Mouse (Mus musculus) c-Kit-positive CD71-positive TER-119-positive erythroid progenitor cells, embryonic 14.5 days (primary cell): ENCODE data around the gene Pde4dip.

Experiments
- DNase-seq: peaks from one replicate; pipeline ENCODE4 v3.0.0-alpha.2; 2013; ENCODE audit warnings: low spot score

Pde4dip gene

GRCm38 (mm10) chr3:97751566-97751965 lies 136.9 kb downstream of the Pde4dip start:
- no peak for DNase-seq

DNA sequence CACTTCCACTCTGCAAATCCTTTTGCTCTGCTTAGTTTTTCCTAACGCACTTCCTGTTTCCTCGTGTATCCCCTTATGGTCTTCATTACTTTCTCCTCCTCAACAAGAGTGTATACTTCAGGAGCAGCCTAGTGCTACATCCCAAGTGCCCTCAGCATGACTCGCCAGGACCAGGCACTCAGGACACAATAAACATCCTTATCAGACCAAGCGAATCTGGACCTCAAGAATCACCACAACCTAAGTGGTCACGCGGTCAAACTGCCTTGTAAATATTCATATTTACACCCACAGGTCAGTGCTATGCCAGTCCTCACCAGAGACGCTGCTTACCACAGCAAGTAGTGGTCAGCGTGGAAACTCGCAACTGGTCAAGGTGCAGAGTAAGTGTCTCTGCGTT lies 139.7 kb downstream of the Pde4dip start:
- no peak for DNase-seq

GRCm38 (mm10) chr3:97742841-97743240 lies 145.7 kb downstream of the Pde4dip start:
- no peak for DNase-seq

DNA sequence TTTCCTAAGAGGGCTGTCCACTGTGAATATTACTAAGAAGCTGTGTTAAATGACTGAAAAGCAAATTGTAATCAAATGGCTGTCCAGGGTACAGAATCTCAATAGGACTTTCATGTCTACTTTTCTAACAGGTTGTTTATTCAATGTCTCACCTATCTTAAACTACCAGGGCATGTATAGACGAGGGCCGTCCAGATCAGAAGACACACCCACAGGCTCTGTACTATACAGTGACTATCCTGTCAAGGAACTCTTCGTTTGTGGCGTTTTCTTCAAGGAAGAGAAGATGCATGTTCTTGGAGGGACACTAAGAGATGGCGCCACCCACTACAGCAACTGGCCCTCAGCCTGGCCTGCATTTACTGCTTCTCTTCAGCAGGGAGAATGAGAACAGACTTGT lies 152.9 kb downstream of the Pde4dip start:
- no peak for DNase-seq

- DNase-seq = no peak
Measured at GRCm38 (mm10) chr3:97734259-97734658, 154.2 kb downstream of the Pde4dip start.

- no peak for DNase-seq
Measured at GRCm38 (mm10) chr3:97732622-97733021, 155.9 kb downstream of the Pde4dip start.

- DNase-seq = no peak
Measured at GRCm38 (mm10) chr3:97730624-97731023, 157.9 kb downstream of the Pde4dip start.

- no peak for DNase-seq
Measured at GRCm38 (mm10) chr3:97730131-97730530, 158.4 kb downstream of the Pde4dip start.

DNA sequence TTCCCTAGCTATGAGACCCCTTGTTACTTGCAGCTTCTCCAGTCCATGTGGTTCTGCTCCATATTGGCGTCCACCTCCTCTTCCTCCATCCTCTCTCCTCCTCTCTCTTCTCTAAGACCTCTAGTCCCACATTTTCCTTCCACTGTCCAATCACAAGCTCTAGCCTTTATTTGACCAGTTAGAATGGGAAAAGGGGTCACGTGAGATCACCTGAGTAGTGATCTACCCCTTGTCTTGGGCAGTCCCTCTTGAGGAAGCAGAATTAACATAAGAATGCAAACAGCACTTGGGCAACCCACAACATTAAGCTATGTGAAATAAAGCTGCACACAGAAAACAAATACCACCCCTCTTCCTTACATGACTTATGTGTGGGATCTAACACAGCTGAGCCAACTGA lies 160.7 kb downstream of the Pde4dip start:
- no peak for DNase-seq

GRCm38 (mm10) chr3:97719116-97719515 lies 169.4 kb downstream of the Pde4dip start:
- no peak for DNase-seq

- DNase-seq = no peak
Measured at GRCm38 (mm10) chr3:97715922-97716321, 172.6 kb downstream of the Pde4dip start.

GRCm38 (mm10) chr3:97710881-97711280 lies 177.6 kb downstream of the Pde4dip start:
- DNase-seq = no peak

DNA sequence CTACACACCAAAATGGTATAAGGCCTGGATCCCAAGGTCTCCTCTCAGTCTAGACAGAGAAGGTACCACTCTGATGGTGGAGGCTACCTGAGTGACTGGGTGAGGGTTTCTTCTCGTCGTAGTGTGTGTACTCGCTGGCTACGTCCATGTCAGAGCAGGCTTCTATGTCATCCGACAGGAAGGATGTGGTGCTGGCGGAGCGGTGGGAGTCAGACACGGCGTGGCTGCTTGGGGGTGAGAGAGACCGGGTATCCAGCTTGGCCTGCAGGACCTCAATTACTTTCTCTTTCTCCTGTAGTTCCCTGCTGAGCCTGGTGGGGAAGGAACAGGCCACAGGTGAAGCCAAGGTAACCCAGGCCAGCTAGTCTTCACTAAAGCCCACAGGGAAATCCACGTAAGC lies 178.4 kb downstream of the Pde4dip start:
- no peak for DNase-seq

- no peak for DNase-seq
Measured at GRCm38 (mm10) chr3:97706561-97706960, 181.9 kb downstream of the Pde4dip start.

DNA sequence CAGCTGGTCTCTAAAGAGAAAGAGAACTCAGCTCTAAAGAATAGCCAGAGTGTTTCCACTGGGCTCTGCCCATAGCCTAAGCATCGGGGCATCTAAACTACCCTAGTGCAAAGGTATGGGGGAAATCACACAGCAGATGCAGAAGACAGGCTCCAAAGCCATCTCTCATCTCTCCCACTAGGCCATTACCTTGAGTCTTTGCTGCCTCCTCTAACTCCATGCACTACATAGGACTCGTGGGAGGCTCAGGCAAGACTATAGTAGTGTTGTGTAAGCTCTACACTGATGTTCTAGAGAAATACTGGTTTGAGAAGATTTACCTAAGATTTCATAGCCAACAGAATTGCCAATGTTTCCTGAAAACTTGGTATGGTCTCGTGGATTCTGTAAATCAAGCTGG lies 183.0 kb downstream of the Pde4dip start:
- DNase-seq = no peak

DNA sequence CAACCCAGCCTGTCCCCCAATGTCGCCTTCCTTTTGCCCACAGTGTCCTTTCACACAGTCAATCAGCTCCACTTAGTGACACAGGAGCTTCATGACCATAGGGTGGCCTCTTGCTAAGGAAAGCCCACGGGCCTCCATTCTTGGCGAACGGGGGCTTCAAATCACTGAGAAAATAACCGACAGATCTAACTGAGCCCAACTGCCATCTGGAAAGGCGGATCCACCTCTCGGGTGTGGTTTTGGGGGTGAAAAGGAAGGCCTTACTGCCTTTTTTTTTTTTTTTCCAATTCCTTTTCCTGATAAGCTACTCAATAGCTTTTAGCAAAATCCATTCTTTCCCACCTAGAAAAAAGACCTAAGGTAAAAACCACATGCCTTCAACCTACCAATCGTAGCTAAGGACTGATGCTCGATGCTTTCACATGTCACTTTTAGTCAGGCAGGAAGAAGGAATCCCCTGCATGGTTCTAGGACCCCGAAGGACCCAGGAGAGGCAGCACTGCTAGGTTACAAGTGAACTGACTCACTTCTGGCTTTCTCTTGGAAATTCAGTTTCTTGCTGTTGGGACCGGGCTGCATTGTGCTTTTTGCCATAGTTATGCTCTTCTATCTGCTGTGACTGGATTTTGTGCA lies 185.9 kb downstream of the Pde4dip start:
- DNase-seq = no peak

DNA sequence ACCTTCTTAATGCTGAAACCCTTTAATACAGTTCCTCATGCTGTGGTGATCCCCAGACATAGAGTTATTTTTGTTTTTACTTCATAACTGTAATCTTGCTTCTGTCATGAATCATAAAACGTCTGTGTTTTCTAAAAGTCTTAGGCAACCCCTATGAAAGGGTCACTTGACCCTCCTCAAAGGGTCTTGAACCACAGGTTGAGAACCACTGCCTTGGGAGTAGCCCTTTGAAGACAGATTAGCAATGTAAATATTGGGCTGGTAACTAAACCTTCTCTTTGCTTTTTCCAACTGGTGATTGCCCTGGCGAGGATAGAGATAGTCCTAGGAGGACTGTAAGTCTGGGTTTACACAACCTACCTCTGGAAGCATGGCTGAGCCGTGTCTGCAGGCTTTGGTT lies 187.3 kb downstream of the Pde4dip start:
- DNase-seq = no peak

GRCm38 (mm10) chr3:97699061-97699460 lies 189.4 kb downstream of the Pde4dip start:
- no peak for DNase-seq

DNA sequence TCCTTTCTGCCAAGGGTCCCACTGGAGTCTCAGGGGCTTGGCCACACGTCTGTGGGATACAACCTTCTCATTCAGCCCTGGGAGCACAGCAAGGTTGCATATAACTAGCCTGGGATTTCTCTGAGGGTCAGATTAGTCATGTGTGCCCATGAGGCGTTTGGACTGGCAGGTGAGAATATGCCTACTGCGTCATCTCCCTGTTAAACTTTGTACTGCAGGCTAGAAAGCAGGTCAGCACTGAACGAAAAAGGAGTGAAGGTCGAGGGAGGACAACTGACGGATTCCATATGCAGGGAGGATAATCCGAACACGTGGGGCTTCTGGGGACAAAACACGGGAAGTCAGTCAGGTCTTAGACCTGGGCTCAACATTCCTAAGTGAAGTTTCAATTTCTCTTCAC lies 191.2 kb downstream of the Pde4dip start:
- DNase-seq = no peak

DNA sequence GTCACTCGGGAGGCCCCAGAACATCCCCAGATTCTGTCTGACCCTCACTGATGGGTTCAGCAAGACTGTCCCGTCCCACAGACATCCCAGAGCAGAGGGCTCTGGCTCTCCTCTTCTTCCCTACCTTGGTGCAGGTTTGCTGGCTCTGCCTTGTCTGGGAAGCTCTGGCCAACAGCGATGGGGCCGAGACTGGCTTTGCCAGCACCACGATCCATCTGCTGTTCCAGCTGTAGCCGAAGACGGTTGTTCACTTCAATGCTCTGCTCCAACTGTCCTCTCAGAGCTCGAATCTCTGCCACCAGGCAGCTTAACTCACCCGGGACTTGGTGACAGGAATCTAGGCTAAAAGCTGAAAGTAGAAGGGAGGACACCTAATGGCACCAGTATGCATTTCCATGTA lies 191.6 kb downstream of the Pde4dip start:
- DNase-seq = no peak

GRCm38 (mm10) chr3:97693806-97694205 lies 194.7 kb downstream of the Pde4dip start:
- DNase-seq = no peak

DNA sequence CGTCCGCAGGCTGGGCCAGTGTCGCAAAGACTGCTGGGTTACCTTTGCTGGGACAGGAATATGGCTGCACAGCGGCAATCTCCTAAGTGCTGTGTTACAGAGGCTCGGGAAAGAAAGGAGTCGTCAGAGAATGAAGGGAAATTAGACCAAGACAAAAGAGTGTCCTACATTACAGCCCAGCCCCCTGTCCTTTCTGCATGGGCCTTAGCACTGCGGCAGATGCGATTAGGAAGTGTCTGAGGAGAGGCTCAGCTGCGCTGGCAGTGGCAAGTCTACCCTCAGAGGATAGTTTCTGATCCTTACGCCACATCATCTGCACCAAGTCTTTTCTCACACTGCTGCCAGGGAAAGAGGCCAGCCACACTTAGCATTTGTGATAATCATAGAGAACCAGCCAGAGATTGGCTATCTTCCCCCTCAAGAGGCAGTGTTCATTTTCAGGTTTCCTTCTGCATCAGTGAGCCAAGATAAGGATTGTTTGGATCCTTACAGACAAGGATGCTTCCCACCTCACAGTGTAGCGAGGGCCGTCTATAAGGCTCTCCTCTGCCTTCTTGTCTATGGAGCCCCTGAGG lies 197.0 kb downstream of the Pde4dip start:
- no peak for DNase-seq

- DNase-seq = no peak
Measured at GRCm38 (mm10) chr3:97690590-97690989, 197.9 kb downstream of the Pde4dip start.

DNA sequence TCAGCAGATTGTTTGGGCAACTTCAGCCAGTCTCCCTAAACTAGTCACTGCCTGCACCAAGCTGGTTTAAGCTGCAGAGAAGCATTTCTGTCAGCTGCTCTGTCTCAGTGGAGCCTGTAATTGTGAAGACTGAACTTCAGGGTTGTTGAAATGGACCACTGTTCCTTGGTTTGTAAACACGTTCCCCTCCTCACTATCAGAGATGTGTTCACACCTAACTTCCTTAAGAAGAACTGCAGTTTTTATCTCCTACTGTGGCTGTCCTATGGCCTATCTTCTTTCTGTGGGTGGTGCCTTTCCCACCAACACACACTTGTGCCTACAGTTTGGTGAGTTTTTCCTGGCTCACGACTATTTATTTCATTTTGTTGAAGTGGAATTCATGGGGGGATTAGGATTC lies 199.2 kb downstream of the Pde4dip start:
- no peak for DNase-seq
